Mouse (Mus musculus) embryo, embryonic 11.5 days (tissue): ENCODE data around the gene Eps8.

Source experiments
- DNase-seq: peaks from one replicate; pipeline ENCODE4 v3.0.0-alpha.2; 2012; ENCODE audit warnings: low read depth, low spot score

The Eps8 gene

GRCm38 (mm10) chr6:137654776-137655175, at the start of gene Eps8:
Gene Eps8, minus strand, starts transcription at chr6:137654876.
- no peak for DNase-seq

DNA sequence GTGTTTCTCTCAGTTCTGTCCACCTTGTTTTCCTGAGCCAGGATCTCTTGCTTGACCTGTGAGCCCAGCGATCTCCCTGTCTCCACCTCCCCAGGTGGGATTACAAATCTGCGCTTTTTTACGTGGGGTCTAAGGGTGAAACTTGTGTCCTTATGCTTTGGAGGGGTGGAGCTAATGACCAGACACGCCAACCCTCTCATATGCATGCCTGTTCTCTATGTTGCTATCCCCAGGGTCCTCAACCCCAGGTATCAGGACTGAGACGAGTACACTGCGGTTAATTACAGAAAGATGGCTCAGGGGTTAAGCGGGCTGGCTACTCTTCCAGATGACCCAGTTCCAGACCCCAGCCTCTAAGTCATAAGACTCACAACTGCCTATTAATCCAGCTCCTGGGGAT, 48.8 kb upstream of the Eps8 start:
- DNase-seq, result no peak

GRCm38 (mm10) chr6:137702918-137703317, 48.2 kb upstream of the Eps8 start:
- no peak for DNase-seq

DNA sequence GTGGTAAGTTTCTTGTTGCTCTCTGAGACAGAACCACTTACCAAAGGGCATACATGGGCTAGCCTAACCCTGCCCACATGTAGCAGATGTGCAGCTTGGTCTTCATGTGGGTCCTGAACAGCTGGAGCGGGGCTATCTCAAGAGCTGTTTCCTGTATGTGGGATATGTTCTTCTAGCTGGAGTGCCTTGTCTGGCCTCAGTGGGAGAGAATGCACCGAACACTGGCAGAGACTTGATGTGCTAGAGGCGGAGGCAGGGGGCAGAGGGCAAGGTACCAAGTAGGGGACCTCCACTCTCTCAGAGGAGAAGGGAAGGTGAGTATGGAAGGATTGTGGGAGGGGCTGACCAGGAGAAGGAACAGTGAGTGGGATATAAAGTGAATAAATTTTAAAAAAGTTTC, 47.5 kb upstream of the Eps8 start:
- DNase-seq, result no peak

DNA sequence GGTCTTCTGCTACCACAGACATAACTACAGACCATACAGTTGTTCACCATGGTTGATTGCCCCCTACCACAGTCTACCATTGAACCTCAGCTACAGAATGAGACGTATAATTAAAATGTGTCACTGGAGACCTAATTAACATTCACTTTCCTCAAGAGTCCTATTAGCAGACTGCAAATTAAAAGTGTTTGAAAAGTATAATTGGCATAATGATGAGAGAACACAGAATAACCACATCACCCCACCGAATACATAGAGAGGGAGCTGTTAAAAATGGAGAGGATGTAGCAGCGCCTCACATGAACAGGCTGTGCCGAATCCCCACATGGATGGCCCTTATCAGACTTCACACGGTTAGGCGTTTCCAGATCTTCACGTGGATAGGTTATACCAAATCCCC, 44.8 kb upstream of the Eps8 start:
- DNase-seq, result no peak

DNA sequence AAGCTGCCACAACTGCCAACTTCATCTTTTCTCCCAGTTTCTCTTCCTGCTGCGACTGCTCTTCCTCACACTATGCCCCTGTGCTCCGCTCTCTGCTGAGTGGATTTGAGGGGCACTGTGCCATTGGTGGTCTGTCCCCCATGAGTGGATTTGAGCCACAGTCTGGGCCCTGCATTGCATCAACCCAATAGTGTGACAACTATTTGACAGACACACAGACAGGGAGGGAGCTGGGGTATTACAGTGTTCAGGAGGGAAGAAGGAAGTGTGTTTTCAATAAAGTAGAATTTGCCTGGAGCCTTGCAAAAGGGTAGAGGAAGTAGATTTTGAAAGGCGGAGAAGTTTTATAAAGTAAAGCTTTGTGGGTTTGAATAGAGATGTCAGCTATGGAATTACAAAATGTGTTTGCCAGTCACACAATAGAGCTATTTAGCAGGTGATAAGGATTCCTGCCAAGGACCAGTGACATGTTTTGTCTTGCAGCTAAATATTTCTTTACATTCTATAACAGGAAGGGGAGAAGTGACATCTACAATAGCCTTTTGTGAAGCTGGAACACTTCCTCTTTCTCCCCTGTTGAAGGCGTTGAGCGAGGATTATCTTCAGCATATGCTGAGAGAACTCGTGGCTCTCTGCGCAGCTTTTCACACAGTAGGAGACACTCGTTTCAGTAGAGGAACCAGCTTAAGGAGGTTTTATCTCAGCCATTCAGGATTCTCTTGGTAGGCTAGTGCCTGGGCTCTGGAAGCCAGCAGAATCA, 41.9 kb upstream of the Eps8 start:
- DNase-seq, result no peak

DNA sequence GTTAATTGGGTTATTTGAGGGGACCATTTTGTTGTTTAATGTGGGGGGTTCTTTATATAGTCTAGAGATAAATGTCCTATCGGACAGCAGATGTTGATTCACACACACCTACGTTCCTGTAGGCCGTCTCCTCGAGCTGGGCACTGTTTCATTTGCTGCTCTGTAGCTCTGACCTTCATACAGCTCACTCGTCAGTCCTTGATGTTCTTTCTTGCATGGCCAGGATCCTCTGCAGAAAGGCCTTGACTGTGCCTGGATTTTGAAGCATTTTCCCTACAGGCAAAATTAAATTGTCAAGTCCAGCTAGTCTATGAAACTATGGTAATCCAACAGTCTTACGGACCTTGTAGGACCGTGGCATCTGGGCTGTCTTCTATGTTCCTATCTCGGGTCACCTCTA, 40.4 kb upstream of the Eps8 start:
- no peak for DNase-seq

- no peak for DNase-seq
Measured at GRCm38 (mm10) chr6:137694310-137694709, 39.6 kb upstream of the Eps8 start.

DNA sequence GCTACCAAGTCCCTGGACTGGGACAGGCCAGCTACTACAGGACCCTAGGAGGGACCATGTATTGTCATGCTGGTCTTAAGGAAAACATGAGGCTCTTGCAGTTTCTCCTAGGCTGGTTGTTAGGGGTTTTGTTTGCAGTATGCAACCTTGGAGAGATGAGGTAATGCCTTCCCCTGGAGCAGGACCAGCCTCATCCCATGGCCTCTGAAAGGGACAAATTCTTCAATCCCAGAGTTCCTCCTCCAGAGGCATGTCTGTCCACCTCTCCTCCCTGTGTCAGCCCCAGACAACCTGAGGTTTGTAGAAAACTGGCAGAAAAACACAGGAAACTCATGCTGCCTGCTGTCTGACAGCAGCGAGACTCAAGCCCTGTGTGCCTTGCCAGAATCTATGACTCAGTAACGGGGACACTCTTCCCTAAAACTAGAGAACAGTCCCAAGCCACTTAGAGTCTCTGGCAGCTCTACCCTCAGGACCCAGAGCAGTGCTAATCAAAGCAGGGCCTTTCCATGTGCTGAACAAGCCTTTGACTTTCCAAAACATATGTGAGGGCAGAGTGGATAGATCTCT, 36.0 kb upstream of the Eps8 start:
- DNase-seq, result no peak

GRCm38 (mm10) chr6:137688506-137689105, 33.9 kb upstream of the Eps8 start:
- peak; percentile 5 for DNase-seq

GRCm38 (mm10) chr6:137688079-137688478, 33.4 kb upstream of the Eps8 start:
- no peak for DNase-seq

- DNase-seq, result no peak
Measured at GRCm38 (mm10) chr6:137687667-137688066, 33.0 kb upstream of the Eps8 start.

- DNase-seq, result no peak
Measured at GRCm38 (mm10) chr6:137682629-137683028, 28.0 kb upstream of the Eps8 start.

DNA sequence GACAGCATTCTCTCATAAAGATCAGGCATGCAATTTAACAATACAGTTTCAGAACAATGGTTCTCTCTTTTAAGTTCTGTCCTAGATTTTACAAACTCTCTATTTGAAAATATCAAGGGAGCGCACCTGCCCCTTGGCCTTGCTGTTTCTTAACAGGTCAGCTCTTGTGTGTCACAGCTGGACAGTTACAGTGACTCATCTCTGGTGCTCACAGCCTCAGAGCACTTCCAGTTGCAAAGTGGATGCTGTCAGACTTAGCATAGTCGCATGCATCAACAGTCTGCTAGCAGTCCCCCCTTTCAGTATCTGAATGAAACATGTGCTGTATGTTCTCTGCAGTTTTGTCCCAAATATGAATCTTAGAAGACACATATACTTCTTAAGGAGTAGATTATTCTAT, 26.3 kb upstream of the Eps8 start:
- DNase-seq, result no peak

- no peak for DNase-seq
Measured at GRCm38 (mm10) chr6:137676581-137676980, 21.9 kb upstream of the Eps8 start.

DNA sequence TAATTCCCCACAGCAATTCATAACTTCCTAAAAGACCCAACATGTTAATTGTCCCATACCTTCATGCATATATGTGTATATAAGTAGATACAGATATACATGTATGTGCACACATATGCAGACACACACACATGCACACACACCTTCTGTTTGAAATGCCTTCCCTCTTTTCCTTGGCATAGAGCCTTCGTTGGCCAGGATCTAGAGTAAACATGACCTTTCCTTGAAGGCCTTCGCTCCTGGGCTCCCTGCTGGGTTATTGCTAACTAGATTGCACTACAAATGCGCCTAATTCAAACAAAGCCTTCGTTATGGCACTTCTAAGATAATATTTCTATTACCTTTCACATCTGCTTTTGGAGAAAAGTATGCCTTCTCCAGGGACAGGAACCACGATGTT, 20.9 kb upstream of the Eps8 start:
- no peak for DNase-seq

DNA sequence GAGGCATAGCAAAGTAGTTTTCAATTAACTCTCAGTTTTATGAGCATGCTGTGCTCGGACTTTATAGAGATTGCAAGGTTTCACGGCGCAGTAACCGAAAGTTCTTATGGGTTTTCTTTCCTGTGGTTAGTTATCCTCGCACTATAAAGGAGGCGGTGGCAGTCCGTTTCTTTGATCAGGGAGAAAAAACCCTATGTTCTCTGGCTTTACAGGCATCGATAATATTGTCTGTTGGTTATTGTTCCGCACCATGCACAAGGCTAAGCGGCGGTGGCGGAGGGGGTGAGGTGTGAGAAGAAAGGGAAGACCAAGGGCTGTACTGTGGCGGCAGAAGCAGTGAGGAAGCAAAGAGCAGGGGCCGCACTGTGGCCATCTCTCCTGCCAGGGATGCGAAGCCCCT, 18.6 kb upstream of the Eps8 start:
- DNase-seq, result no peak

- DNase-seq, result no peak
Measured at GRCm38 (mm10) chr6:137671561-137671960, 16.9 kb upstream of the Eps8 start.

- DNase-seq, result no peak
Measured at GRCm38 (mm10) chr6:137670820-137671219, 16.1 kb upstream of the Eps8 start.

- no peak for DNase-seq
Measured at GRCm38 (mm10) chr6:137669876-137670275, 15.2 kb upstream of the Eps8 start.

GRCm38 (mm10) chr6:137669433-137669832, 14.8 kb upstream of the Eps8 start:
- no peak for DNase-seq

GRCm38 (mm10) chr6:137668331-137668730, 13.7 kb upstream of the Eps8 start:
- no peak for DNase-seq

- no peak for DNase-seq
Measured at GRCm38 (mm10) chr6:137667665-137668064, 13.0 kb upstream of the Eps8 start.
